Mouse (Mus musculus) adrenal gland, postnatal 36 days (tissue): ENCODE measurements around the gene Ldlrad3. TPM values are rescaled to one million over a fixed set of nuclear protein-coding genes. Genes with fewer than 3 reads are reported as not detected.

ENCODE experiments used
- DNase-seq, 2 experiments: peaks; one replicate each; pipeline ENCODE4 v3.0.0; 2021; ENCODE audit warnings: mixed read lengths in 1 of 2
- total RNA-seq, 2 experiments: library from RNA; stranded (reverse); gene quantifications; 2 replicates each; pipeline ENCODE4 v1.2.3; 2021

Ldlrad3 gene
- total RNA-seq, 2 experiments from 2014 or later = 8.2 to 9.3 TPM

DNA sequence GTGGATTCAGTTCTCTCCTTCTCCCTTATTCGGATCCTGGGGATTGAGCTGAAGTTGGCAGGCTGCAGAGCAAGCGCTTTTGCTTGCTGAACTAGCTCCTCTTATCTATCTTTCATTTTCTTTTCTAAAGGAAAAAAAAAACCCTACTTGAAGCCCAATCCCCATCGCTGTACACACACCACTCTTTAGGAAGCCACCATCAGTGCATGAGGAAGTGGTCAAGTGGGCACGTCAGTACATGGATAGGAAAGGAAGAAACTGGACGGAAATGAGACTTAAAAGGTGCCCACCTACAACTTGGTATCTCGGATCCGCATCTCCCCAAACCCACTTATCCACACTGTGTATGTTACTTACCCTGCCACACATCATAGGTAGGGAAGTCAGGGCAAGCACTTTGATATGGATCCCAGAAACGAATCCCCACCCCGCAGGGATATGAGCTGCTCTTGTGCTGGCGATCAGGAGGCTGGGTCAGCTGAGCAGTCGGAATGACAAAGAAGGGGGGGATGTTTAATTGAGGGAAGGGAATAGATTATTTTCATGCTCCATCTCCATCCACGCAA is 183.7 kb downstream of the Ldlrad3 start:
- no peak for DNase-seq

DNA sequence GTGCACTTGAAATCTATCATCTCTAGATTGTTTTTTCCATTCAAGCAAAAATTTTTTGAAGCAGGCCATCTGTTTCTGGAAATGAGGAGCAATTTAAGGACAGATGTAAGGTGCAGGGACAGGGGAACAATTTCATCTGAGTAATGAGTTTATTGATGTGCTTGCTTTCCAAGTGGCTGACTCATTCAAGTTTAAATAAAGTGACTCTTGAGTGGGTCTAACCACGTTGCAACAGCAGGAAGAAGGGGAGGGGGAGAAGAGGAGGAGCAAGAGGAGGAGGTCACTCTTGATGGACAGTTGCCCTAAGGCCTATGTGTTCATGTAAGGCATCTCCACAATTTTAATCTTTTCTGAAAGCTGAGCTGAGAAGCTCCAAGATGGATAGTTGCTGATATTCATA is 184.5 kb downstream of the Ldlrad3 start:
- DNase-seq = no peak

DNA sequence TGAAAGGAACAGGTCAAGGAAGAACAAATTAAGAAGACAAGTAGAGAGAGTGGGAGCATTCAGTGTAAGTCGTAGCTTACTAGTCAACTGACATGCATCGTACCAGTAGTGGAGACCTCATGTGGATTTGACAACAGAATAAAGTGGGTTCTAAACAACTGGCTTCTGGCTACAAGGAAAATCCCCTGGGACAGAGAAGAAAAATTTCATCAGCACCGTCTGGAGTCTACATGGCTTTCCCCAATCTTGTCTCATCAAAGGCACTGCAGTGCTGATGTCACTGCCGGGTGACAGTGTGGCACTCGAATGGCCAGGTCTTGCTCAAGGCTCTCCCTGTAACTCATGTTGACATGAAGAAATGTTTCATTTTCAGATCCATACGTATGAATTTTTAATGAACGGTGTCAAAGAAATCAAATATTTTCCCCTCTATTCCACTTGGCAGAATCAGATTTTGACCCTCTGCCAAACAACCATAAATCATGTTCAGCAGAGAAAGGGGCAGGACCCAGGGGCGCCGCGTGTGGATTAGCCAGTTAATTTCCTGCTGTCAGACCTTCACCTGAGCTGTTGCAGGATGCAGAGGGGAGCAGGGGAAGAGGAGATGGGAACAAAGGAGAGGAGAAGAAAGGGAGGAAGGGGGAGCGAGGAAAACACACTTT is 187.1 kb downstream of the Ldlrad3 start:
- peak in 1 of 2 experiments; percentile 23 for DNase-seq

- DNase-seq = no peak
Observed at GRCm38 (mm10) chr2:101997013-101997412, 189.2 kb downstream of the Ldlrad3 start.

GRCm38 (mm10) chr2:101992574-101993310 is 193.4 kb downstream of the Ldlrad3 start:
- DNase-seq = no peak

DNA sequence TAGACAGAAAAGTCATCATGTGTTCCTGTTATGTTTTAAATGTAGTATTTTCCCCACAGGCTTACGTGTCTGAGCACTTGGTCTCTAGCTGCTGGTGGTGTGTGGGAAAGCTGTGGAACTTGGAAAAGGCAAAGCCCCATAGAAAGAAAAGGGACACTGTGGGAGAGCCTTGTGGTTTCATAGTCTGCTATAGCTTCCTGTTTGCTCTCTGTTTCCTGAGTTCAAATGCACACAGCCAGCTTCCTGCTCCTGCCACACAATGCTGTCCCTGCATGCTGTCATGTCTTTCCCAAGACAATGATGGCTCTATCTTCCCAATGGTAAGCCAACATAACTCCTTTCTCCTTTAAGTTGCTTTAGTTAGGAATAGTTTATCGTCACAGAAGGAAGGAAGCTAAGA is 194.5 kb downstream of the Ldlrad3 start:
- no peak for DNase-seq

- DNase-seq = peak; percentile 24 to 51
Observed at GRCm38 (mm10) chr2:101986344-101987087, 199.7 kb downstream of the Ldlrad3 start.

GRCm38 (mm10) chr2:101983853-101984543 is 202.2 kb downstream of the Ldlrad3 start:
- no peak for DNase-seq

- DNase-seq = no peak
Observed at GRCm38 (mm10) chr2:101983082-101983852, 202.9 kb downstream of the Ldlrad3 start.

DNA sequence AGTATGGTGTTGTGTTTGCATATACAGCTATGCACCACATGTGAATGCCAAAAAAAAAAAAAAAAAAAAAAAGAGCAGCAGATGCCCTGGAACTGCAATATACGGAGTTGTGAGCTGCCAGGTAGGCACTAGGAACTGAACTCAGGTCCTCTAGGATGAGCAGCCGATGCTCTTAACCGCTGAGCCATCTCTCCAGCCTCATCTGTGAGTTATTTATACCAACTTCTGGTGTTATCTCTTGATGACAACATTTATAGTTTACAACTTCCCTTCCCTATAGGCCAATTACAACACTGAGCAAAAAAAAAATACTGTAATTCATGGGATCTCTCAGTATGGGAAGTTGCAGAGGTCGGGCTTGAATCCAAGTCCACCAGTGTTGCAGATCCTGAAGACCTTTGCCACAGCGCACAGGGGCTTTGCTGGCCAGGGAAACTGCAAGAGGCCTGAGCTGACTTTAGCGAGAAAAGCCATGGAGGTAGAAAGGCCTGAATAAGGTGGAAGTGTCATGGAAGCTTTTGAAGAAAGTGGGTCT is 204.2 kb downstream of the Ldlrad3 start:
- no peak for DNase-seq

- DNase-seq = no peak
Observed at GRCm38 (mm10) chr2:101981211-101981610, 205.0 kb downstream of the Ldlrad3 start.

- DNase-seq = no peak
Observed at GRCm38 (mm10) chr2:101980456-101980947, 205.7 kb downstream of the Ldlrad3 start.

DNA sequence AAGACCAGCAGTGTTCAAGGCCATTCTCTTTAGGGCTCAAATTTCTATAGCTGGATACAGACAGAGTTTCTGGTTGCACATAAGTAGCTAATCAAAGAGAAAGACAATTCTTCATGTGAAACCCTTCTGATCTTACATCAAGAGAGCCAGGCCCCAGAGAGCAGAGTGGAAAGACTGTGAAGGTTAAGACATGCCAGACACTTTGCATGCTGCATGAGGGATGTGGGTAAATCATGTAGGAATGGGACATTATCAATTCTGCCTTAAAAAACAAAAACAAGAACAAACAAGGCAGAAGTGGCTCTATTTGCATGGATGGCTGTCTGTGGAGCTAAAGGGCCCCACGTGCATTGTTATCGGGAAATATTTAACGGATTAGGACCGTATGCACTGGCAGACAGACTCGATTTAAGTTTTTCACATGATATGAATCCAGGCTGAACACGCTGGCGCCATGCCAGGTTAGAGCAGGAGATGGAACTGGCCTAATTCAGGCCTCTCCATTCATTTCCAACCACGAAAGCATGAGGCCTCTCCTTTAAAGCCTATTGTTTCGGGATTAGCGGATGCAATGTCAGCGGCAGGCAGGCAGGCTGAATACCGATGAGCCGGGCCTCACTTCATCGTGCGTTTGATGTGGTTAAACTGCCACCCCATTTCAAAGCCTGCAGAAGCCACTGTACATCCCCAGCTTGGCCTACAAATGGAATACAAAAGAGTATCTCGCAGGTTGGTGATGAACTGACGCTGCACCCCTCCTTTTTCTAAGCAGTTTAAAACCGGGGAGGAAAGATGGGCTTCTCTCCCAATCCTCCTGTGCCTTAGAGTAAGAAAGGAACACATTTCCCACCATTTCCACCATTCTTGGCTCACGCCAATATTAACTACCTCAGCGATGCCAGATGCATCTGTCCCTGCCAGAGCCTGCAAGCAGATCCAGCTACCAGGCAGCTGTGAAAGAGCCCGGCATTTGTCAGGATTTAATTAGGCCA is 207.4 kb downstream of the Ldlrad3 start:
- peak in 1 of 2 experiments; percentile 51 for DNase-seq

- no peak for DNase-seq
Observed at GRCm38 (mm10) chr2:101976399-101977064, 209.7 kb downstream of the Ldlrad3 start.

DNA sequence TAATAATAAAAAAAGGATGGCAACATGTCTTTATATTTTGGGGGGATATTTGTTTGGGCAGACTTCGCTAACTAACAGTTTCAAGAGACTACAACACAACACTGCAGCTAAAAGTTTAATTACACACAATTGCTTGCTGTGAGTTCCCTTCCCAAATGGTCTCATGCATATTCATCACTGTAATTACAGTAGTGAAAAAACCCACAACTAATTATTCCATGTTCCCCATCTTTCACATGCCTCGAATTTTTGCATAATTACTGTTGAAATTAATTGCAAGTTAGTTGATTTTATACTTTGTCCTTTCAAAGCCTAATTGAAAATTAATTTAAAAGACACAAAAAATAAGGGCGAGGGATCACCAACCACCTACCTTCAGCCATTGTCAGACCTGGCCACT is 212.4 kb downstream of the Ldlrad3 start:
- no peak for DNase-seq

- DNase-seq = no peak
Observed at GRCm38 (mm10) chr2:101967601-101968000, 218.6 kb downstream of the Ldlrad3 start.

GRCm38 (mm10) chr2:101967152-101967551 is 219.0 kb downstream of the Ldlrad3 start:
- DNase-seq = no peak

DNA sequence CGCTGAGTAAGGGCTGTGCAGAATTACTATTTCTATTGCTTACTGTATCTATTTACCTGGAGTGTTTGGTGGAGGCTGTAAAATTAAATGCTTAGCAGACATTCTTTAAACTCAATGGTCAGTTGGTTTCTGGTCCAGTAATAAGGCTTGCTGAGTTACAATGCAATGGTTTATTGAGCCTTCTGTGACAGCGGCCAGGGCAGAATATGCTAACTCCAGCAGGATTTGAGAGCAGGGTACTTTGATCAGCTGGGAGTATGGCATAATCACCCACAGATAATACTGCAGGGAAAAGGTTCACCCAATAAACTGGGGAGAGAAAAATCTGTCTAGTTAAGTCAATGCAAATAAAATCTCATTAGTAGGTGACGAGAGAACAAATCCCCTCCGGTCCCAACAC is 220.2 kb downstream of the Ldlrad3 start:
- DNase-seq = no peak

- no peak for DNase-seq
Observed at GRCm38 (mm10) chr2:101965515-101965914, 220.7 kb downstream of the Ldlrad3 start.
